Mouse (Mus musculus) MEL (cell line): ENCODE data around the gene Sema3e.

Experiments
- CHD2 ChIP-seq: IDR thresholded peaks from 2 replicates; pipeline ENCODE4 v1.6.1; 2011; ENCODE audit warnings: low read length, improper control_type of control experiment
- CTCF ChIP-seq, 3 experiments: IDR thresholded peaks in 2 of 3; conservative IDR thresholded peaks in 1 of 3; 2 replicates each; pipeline ENCODE4 v1.5.1; 2011 to 2012; ENCODE audit warnings: low read length in 3 of 3, low read depth in 2 of 3, mild to moderate bottlenecking in 2 of 3, improper control_type of control experiment in 1 of 3, inconsistent platforms in 1 of 3, mixed read lengths in 1 of 3, moderate library complexity in 1 of 3; ENCODE audit not compliant: control insufficient read depth in 1 of 3, insufficient read depth in 1 of 3, poor library complexity in 1 of 3, severe bottlenecking in 1 of 3
- EP300 ChIP-seq, 2 experiments: IDR thresholded peaks; 2 replicates each; pipeline ENCODE4 v1.6.1; 2011; ENCODE audit warnings: improper control_type of control experiment in 2 of 2, low read length in 2 of 2, low read depth in 1 of 2, mild to moderate bottlenecking in 1 of 2
- ETS1 ChIP-seq: IDR thresholded peaks from 2 replicates; pipeline ENCODE4 v1.6.1; 2012; ENCODE audit warnings: low read depth, mild to moderate bottlenecking, inconsistent platforms, low read length, improper control_type of control experiment, moderate library complexity
- JUND ChIP-seq: IDR thresholded peaks from 2 replicates; pipeline ENCODE4 v1.6.1; 2011; ENCODE audit warnings: low read depth, mild to moderate bottlenecking, improper control_type of control experiment, low read length
- NRF1 ChIP-seq: IDR thresholded peaks from 2 replicates; pipeline ENCODE4 v1.6.1; 2014; ENCODE audit warnings: low read depth, mild to moderate bottlenecking, inconsistent platforms, low read length, improper control_type of control experiment, moderate library complexity; ENCODE audit not compliant: poor library complexity, insufficient read depth, severe bottlenecking
- POLR2A ChIP-seq, 2 experiments: IDR thresholded peaks; 2 replicates each; pipeline ENCODE4 v1.6.1; 2011 to 2012; ENCODE audit warnings: low read length in 2 of 2, mild to moderate bottlenecking in 2 of 2, control low read depth in 1 of 2, improper control_type of control experiment in 1 of 2, low read depth in 1 of 2, moderate library complexity in 1 of 2; ENCODE audit not compliant: control insufficient read depth in 1 of 2, insufficient read depth in 1 of 2, poor library complexity in 1 of 2
- UBTF ChIP-seq: IDR thresholded peaks from 2 replicates; pipeline ENCODE4 v1.6.1; 2012; ENCODE audit warnings: low read depth, mild to moderate bottlenecking, inconsistent platforms, low read length, improper control_type of control experiment, moderate library complexity, borderline replicate concordance; ENCODE audit not compliant: insufficient read depth
- USF1 ChIP-seq: IDR thresholded peaks from 2 replicates; pipeline ENCODE4 v1.6.1; 2014; ENCODE audit warnings: low read depth, mild to moderate bottlenecking, inconsistent platforms, low read length, improper control_type of control experiment, moderate library complexity
- USF2 ChIP-seq, 2 experiments: IDR thresholded peaks; 2 replicates each; pipeline ENCODE4 v1.6.1; 2011 to 2012; ENCODE audit warnings: improper control_type of control experiment in 2 of 2, low read length in 2 of 2, borderline replicate concordance in 1 of 2, inconsistent platforms in 1 of 2, low read depth in 1 of 2, mild to moderate bottlenecking in 1 of 2; ENCODE audit not compliant: insufficient read depth in 1 of 2

DNA sequence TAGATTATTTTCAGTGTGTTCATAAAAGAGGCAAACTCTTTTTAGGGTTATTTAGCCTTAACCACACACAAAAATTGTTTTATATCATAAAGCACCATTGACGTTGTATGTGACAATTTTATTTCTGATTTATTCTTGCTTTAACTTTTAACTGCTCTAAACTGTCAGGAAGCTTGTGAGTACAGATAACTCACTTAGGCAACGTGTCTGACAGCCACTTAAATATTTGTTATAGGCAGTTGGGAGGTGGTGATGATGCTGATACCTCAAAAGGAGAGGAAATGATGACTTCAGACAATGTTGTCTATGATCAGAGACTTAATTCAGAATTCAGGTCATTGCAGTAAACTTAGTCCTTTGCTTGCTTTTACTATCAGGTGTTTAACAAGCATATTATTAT lies 181.7 kb downstream of the Sema3e start:
- TF ChIP-seq CTCF (IDR thresholded peaks at IDR 0.05 in 2 of 3, conservative IDR thresholded peaks at IDR 0.05 in 1 of 3; ENCODE audit: control insufficient read depth in 1 of 3, insufficient read depth in 1 of 3, low read depth in 2 of 3, low read length in 3 of 3, poor library complexity in 1 of 3, severe bottlenecking in 1 of 3): no peak
- TF ChIP-seq POLR2A (IDR thresholded peaks at IDR 0.05; ENCODE audit: control insufficient read depth in 1 of 2, insufficient read depth in 1 of 2, low read depth in 1 of 2, low read length in 2 of 2, poor library complexity in 1 of 2): no peak
- TF ChIP-seq ETS1: peak; percentile 61
- no peak for TF ChIP-seq USF1
- no peak for TF ChIP-seq UBTF
- TF ChIP-seq USF2 (IDR thresholded peaks at IDR 0.05; ENCODE audit: borderline replicate concordance in 1 of 2, insufficient read depth in 1 of 2, low read depth in 1 of 2, low read length in 2 of 2): no peak
- no peak for TF ChIP-seq JUND
- TF ChIP-seq NRF1: no peak
- peak; percentile 56 to 79; a peak in 3 of 4 replicates for TF ChIP-seq EP300 (IDR thresholded peaks at IDR 0.05; ENCODE audit: low read depth in 1 of 2, low read length in 2 of 2)
- TF ChIP-seq CHD2: no peak
